Mouse (Mus musculus) cerebellum, postnatal 10 days (tissue): ENCODE data around the gene Sipa1l2.

Experiments
- DNase-seq, 2 experiments: peaks; one replicate each; pipeline ENCODE4 v3.0.0; 2021; ENCODE audit warnings: mixed read lengths in 2 of 2

Gene Sipa1l2

DNA sequence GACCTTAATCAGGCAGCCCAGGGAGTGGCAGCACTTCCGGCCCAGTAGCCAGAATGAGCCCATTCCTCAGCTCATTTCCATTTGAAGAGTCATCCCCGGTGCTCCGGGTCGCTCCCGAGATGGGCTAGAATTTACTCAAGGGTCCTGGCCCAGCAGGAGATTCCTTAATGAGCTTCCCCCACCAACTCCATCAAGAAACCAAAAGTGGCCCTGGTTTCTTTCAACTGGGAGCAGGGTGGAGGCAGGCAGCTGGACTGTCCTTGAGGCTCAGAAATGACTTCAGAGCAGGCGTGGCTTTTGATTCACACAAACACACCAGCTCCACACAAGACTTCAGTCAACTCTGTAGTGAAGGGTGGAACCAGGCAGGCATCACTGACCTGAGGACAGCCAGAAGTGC is 109.0 kb downstream of the Sipa1l2 start:
- DNase-seq = no peak

DNA sequence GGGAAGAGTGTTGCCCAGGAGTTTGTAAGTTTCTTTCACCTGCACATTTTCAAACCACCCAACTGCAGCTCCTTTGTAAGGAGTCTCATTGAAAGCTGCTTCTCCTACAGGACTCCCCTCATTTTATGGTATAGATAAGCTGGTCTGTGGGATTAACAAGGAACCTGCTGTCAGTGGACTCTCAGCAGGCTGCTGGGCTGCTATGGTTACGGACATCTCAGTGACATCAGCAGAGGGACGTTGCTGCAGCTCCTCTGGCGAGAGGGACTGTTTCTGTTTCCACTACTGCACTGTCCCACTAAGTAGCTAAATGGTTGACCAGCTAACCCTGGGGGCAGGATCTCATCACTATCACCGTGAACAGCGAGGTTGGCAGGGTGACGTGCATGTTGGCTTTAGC is 120.6 kb downstream of the Sipa1l2 start:
- DNase-seq = no peak

DNA sequence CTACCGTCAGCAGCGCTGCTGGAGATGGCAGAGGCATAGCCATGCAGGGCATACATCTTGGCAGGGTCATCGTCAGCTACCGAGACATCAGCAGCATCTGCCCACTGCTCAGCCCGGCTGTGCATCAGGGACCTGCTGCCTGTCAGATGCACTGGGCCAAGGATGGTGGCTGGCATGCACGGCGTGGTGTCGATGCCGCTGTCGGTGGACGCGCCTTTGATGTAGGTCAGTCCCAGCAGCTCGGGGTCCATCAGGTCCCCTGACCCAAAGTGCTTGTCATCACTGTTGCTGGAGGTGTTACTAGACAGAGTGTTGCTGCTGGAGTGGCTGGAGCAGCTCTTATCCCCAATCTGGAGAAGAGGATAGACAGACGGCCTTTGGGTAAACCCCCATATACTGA is 122.1 kb downstream of the Sipa1l2 start:
- DNase-seq = no peak

DNA sequence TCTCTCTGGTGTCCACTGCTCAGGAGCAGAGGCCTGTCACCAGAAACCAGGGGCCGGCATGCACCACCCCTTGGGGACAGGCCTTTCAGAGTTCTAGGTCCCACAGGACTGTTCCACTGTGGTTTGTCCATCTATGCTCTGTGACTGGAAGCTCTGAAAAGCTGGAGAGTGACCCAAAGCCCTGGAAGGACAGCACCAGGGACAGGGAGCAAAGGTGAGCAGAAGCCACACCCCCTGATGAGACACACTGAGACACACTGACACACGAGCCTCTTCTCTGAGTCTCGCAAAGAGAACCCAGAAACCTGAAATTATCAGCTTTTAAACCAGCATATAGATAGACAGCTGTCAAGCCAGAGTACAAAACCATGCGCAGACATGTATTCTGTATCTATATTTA is 123.4 kb downstream of the Sipa1l2 start:
- DNase-seq = no peak

DNA sequence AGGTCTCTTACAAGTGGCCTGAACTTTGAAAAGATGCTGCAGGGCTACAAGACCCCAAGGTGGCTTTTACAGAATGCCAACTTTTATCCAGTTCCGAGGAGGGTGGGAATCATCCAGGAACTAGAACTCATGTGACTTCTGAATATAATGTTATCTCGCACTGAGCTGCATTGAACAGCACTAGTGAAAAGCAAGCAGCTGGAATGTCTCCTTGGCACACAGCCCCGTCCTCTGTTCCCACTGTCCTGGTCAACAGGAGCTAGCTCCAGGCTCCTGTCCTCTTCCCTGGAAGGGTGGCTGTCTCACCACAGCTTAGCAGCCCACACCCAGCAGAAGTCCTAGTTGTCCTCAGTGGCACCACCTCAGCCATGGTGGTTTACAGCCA is 124.4 kb downstream of the Sipa1l2 start:
- DNase-seq = peak in 1 of 2 experiments; percentile 51

DNA sequence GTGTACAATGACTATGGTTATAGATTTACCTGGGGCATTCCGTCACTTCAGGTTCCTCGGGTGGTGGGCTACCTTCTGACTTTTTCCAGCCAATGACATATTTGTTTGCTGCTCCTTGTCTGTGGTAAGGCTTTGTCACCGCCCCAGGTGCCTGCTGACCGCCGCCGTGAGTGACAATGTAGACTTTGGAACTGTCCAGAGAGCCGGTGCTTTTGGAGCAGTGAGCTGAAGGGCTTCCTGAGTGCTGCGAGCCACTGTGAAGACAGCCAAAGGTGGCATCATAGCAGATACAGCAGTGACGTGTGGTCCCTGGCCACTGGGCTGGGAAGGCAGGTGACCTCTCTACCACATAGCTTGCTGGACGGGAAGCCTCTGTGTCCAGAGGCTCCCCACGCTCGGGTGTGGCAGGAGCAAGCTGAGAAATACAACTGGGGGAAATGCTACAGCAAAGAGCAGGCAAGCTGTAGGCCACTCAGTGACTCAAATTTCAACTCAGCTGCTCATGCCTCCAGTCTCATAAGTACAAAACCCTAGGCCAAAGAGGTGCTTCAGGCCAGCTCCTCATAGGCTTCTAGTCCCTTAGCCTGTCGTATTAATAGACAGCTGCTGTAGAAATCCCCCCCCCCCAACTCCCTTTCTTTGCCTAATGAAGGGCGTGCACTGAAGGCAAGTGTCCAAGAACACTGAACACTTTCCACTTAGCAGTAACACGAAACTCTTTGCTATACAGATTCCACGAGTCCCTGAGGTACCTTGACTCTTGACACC is 125.0 kb downstream of the Sipa1l2 start:
- DNase-seq = no peak

DNA sequence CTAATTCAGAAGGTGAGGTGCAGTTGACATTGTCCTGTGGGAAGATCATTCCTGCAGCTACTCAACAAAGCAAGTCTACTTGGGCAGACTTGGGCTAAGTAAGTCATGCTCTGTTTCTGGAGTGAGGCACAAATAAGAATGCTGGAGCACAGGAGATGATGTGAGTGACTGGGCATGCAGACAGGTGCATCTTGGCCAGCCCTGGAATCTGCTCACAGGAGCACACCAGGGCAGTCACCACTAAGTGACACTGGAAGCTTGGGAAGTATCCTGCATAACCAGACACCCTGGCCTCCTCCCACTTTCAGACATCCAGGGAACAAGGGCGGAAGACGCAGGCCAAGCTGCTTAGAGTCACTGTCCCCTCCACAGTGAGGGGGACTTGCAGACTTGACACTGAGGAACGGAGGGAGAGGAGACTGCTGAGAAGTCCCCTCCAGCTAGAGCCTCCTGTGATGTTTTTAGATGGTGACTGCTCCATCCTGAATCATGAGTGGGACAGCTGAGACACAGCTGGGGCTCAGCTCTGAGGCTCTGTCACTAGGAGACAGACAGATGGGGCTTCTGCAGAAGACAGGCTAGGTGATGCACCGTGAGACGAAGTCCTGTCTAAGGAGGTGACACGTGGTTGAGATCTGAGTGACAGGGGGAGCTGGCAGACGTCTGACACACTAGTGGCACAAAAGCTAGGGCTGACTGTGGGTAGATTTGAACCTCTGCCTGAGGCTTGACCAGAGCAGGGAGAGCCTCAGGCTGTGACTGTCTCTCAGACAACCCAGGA is 134.1 kb downstream of the Sipa1l2 start:
- DNase-seq = no peak

DNA sequence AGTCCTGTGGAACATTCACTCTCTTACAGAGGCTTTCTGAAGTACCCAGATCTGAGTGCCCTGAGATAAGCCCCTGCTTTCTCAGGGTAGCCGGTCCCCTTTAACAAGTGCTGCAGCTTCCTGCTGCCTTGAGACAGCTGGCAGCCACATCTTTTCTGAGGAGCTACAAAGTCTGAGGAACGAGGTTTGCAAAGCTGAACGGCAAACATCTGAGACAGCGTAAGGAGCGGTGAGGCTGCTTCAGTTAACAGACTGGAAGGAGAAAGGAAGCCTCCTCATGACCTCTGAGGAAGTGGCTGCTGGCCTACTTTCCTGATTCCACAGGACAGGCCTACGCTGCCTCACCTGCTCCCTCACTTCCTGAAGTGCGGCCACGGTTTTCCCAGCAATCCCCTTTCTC is 135.5 kb downstream of the Sipa1l2 start:
- DNase-seq = no peak

DNA sequence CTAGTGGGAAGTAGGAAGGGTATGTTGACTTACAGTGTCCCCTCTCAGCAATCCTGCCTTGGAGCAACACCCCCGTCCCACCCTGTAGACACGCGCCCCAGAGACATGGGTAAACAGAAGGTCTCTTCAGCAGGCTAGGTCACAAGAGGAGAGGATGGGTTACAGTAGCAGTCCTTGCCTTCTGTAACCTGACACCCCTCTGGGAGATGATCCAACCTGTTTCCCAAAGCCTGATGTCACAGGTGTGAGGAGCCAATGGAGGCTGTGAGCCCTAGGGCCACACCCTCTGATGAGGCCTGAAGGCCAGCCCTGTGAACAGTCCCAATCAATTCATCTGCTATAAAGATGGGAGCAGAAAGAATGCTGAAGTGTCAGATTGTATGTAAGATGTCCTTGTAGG is 138.3 kb downstream of the Sipa1l2 start:
- DNase-seq = no peak

DNA sequence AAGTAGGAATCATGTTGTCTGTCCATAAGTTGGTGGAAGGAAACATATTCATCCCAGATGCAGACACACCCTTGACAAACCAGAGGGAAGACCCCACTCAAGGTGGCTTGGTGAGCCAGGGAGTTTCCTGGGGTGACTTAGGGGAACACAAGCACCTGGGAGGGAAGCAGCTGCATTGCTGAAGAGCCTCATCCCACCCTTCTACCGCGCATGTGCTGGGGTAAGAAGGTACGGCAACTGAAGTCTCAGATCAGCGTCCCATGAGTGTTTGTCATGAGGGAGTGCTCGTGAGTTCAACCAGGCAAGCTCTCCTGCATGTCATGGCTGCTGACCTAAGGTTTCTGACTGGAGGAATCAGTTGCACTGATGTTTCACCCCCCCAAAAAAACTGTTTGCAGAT is 138.8 kb downstream of the Sipa1l2 start:
- no peak for DNase-seq

DNA sequence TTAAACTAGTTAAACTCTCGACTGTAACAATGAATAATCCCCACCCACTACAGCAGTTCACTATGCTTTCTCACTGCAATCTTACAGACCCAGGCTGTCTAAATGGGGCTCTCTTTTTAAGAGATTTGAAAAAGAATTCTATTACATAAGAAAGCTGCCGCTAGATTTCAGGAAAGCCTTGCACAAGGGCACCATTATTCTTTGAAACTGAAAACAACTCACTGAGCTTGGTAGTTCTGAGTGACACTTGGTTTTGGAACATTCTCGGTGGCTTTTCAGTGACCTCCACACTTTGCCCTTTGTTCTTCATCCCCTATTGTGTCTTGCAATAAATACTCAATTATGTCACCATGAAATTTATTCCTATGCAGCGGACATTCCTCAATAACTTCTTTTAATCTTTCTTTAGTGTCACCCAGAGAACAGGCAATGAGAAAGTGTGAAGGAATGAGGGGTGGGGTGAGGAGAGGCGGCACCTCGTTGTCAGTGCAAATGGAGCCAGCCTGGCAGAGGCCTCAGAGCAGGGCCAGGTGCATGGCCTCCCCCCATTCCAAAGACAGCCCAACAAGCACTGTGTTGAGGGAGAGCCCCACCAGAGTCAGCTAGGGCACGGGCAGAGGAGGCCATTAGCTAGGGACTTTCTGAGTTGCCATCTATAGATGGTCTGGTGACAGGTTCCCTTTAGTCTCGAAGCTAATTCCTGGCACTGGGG is 140.5 kb downstream of the Sipa1l2 start:
- DNase-seq = no peak

DNA sequence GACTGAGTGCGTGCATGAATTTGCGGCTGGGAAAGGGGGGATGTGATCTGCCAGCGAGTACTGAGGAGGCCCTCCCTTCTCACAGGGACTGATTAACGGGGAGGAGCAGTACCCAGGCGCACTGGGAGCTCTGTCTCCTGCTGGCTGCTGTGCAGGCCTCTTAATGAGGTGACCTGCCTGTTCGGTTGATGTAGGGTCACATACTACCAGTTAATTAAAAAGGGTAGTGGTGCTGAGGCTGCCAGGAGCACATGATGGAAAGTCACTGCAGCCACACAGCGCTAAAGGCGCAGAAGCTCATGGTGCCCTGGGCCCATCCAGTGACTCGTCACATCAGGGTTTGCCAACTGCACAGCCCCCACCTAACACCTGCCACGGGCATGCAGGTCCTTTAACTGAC is 145.7 kb downstream of the Sipa1l2 start:
- no peak for DNase-seq

DNA sequence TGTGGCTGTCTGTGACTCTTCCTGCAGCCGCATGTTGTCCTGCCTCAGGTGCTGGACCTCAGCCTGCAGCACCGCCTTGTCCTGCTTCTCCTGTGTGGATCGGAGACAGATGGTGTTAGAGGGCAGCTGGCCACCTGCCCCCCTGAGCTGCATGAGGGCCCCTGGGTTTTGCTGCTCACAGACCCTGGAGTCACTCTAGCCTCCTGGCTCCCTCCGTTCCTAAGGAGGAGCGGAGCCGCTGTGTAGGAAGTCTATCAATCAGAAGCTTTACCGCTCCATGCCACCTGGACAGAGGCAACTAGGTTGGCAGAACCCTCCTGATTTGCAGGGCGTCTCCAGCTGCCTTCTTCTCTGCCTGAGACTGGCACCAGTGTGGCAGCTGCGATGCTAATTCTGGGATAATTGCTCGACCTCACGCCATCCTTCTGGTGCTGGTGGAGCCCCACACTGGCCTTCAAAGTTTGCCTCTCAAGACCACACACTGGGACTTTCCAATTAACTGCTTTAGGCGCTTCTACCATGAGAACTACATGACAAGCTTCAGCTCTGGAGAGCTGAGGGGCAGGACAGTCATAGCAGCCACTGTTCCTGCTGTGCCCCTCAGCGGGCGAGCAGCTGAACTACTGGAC is 150.3 kb downstream of the Sipa1l2 start:
- DNase-seq = peak; percentile 70

DNA sequence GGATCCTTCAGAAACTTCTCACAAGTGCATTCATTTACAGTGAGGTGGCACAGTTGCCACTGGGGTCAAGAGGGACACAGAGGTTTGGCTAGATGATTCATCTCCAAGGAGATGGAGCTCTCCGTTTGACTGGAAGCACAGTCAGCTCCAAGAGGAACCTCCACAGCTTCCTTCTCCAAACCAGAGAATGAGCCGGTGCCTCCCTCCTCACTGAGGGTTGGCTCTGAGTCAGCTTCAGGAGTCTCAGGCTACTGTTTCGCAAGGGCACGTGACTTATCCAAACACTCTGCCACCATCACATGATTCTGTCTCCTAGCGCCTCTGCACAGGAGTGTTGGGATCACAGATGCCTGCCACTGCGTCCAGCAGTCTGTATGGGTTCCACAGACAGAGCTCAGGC is 153.5 kb downstream of the Sipa1l2 start:
- no peak for DNase-seq

DNA sequence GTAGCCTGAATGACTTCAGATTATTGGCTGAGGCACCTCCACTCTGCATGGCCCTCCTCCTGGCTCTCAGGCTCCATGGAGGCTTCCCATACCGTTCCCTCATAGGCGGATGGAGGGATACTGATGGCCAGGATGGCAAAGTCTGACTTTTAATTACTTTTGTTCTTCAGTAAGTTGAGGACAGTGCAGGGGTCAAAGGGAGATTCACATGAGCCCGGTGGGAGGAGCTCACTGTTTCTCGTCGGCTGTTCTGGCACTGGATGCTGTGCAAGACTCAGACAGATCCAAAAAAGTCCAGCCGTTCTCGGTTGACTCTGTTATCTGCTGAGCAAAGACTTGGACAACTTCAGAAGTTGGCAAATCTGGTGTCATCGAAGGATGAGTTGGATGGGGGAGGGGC is 155.0 kb downstream of the Sipa1l2 start:
- DNase-seq = no peak

DNA sequence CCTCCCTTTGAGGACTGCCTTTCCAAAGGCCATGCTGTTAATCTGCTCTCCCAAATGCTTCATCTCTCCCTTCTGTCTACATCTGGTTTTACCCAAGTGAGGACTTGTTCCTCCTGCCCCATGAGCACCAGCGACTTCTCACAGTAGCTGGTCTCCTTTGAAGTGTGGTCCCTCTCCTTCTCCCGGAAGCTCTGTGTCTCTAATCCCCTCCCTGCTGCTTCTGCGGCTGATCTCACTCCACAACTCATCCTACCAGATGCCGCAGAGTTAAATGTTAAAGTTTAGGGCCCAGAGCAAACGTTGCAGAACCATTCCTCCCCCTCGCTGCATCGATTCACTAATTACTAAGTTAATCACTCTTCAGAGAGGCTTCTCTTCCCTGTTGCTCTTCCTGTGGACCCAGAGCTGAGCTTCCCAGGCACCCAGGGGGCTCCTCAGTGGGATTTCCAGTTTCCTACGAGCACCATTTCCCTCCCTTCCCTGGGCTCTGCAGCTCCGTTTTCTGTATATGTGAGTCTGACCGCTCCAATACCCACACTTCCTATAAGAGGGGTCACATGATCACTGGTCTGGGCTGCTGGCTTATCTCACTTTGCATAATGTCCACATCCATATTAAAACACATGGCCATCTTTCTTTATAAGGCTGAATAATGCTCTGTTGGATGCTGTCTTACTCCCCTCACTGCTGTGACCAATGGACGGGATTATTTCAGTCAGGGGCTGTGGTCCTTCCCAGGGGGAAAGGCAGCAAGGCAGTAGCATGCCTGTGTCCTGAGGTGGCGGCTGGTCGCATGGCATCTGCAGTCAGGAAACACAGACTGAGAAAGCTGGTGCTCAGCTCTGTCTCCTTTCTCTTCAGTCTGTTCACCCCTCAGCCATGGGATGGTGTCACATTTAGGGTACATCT is 156.4 kb downstream of the Sipa1l2 start:
- no peak for DNase-seq

DNA sequence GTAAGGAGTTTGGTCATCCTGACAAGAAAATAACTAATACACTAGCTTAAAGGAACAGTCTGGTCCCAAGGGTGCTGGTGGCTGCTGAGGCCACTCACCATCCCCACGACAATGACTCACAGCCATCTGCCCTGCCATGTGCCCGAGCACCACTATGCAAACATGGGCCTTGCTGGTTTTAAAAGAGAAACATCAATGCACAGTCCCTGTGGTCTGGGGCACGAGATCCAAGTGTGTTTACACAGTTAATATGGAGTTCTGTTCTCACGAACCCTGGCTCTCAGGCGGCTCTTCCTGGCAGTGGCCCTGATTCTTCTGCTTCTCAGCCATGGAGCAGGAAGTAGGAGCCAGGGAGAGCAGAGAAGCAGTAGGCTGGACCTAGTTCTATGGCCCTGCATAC is 159.0 kb downstream of the Sipa1l2 start:
- no peak for DNase-seq

DNA sequence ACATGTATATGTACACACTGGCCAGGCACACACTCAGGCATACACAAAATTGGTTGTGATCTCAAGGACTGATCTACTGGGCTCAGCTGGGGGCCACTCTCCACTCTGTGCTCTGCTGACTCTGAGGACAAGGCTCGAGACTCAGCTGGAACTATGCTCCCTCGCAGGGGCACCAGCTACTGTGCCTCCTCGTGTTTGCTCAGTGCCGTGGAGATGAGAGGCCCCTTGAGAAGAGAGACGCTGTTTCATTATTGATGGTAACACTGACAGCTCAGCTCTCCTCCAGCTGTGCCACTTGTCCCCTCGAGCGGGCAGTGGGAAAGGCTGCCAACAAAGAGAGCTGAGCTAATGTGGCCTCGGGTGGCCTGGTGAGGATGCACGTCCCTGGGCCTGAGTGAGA is 161.9 kb downstream of the Sipa1l2 start:
- DNase-seq = peak; percentile 40 to 42

DNA sequence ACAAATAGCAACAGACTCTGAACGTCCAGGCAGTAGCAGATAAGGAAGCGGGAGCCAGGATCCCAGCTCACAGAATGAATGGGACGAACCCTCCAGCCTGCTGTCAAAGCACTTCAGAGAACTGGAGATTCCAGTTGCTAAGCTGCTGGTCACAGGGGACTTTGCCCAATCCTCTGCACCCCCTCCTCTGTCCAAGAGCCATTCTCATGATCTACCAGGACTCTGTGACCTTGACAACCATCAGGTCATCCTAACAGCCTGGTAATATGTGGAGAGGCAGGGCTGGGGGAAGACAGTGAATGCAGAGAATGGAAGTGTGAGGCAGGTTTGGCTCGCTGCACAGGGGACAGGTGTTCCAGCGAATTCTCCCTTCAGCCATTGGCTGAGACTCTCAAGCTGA is 163.2 kb downstream of the Sipa1l2 start:
- DNase-seq = peak in 1 of 2 experiments; percentile 48

DNA sequence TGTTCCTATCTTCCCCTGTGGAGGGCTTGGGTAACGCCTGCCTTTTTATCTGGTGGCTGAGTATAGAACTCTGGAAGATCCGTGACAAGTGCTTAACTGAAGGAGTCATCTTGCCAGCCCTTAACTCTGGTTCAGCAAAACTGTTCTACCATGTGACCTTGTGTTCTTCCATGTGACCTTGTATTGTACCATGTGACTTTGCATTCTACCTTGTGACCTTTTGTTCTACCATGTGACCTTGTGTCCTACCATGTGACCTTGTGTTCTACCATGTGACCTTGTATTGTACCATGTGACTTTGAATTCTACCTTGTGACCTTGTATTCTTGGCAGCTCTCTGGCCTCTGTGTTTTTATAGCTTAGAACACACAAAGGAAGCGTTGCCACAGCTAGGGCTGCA is 168.3 kb downstream of the Sipa1l2 start:
- DNase-seq = no peak

DNA sequence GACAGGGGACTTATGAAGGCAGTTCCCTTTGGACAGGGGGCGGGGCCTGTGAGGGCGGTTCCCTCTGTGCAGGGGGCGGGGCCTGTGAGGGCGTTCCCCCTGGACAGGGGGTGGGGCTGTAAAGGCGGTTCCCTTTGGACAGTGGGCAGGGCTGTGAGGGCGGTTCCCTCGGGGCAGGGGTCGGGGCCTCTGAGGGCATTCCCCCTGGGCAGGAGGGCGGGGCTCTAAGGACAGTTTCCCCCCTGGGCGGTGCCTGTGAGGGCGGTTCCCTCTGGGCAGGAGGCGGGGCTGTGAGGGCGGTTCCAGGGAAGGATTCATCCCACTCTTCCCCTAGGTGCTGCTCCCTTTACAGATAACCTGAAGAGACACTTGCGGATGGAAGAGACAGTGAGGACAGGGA is 171.6 kb downstream of the Sipa1l2 start:
- DNase-seq = peak in 1 of 2 experiments; percentile 41

DNA sequence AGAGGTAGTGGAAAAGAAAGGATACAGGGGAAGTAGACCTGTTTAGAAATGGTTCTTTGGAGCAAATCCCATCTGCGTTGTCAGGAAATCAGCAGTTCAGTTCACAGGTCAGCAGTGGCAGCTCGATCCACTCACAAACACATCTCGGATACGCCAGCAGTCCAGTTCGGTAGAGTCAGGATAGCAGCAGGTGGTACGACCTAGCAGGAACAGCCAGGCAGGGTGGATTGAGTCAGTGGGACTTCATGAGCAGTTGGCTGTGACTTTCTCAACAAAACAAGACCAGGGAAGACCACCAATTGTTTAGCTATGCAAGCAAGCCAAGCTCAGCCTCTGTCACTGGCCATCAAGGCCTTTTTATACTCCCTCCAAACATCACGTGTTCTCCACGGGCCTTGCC is 173.9 kb downstream of the Sipa1l2 start:
- DNase-seq = peak; percentile 54 to 56
